Mouse (Mus musculus) G1E (cell line): ENCODE measurements around the gene Plxnc1. TPM values are rescaled to one million over a fixed set of nuclear protein-coding genes. Genes with fewer than 3 reads are reported as not detected.

Experiments used
- ATAC-seq: 2 replicates; pipeline ENCODE4 v1.8.0; 2016; ENCODE audit warnings: mild to moderate bottlenecking; ENCODE audit not compliant: insufficient number of reproducible peaks, poor library complexity, low FRiP score, severe bottlenecking; ENCODE audit errors: extremely low read depth
- DNase-seq: peaks from one replicate; pipeline ENCODE4 v3.0.0; 2012; ENCODE audit warnings: low spot score
- H3K27me3 ChIP-seq: 2 replicates; pipeline ENCODE4 v1.6.1; 2012; ENCODE audit warnings: mild to moderate bottlenecking, low read length, inconsistent platforms; ENCODE audit not compliant: insufficient read depth
- H3K36me3 ChIP-seq: replicated peaks from 2 replicates; pipeline ENCODE3; 2012; ENCODE audit warnings: mild to moderate bottlenecking, inconsistent platforms
- H3K4me1 ChIP-seq: 2 replicates; pipeline ENCODE4 v1.6.1; 2012; ENCODE audit warnings: low read depth, low read length, inconsistent platforms, mixed read lengths; ENCODE audit not compliant: insufficient read depth
- H3K4me3 ChIP-seq: 2 replicates; pipeline ENCODE4 v1.5.1; 2012; ENCODE audit warnings: low read depth, mild to moderate bottlenecking, inconsistent platforms, low read length, moderate library complexity, mixed read lengths
- H3K9me3 ChIP-seq: replicated peaks from 2 replicates; pipeline ENCODE4 v1.6.1; 2012; ENCODE audit warnings: inconsistent platforms
- CTCF ChIP-seq: IDR thresholded peaks from 2 replicates; pipeline ENCODE4 v1.5.1; 2012; ENCODE audit warnings: low read depth, low read length, inconsistent platforms, mixed read lengths
- GATA1 ChIP-seq: IDR thresholded peaks from 2 replicates; pipeline ENCODE4 v1.6.1; 2012; ENCODE audit warnings: borderline replicate concordance, low read length, inconsistent platforms, mixed read lengths
- GATA2 ChIP-seq: IDR thresholded peaks from 2 replicates; pipeline ENCODE4 v1.6.1; 2012; ENCODE audit warnings: low read depth, low read length, inconsistent platforms, borderline replicate concordance
- POLR2AphosphoS5 ChIP-seq: IDR thresholded peaks from 2 replicates; pipeline ENCODE4 v1.6.1; 2012; ENCODE audit warnings: low read depth, low read length, inconsistent platforms; ENCODE audit not compliant: insufficient replicate concordance
- TAL1 ChIP-seq: conservative IDR thresholded peaks from 2 replicates; pipeline ENCODE4 v1.6.1; 2012; ENCODE audit warnings: low read depth, low read length, inconsistent platforms, mixed read lengths
- polyA plus RNA-seq: library from polyadenylated mRNA; stranded (reverse); fragments of >175 nt; gene quantifications from 2 replicates; pipeline ENCODE4 v1.2.3, GENCODE M21; 2012
- total RNA-seq, 2 experiments: library from RNA; stranded (forward) in 1 of 2; stranded (reverse) in 1 of 2; fragments of 200-1000 nt in 1 of 2; fragments of >200 nt in 1 of 2; fragmentation: Nextera tagmentation in 1 of 2; gene quantifications; 2 replicates each; pipeline ENCODE4 v1.2.3; 2014 to 2017

Gene Plxnc1
- total and polyA plus RNA-seq, 3 experiments: 23.0 to 163 (median 131) TPM

DNA sequence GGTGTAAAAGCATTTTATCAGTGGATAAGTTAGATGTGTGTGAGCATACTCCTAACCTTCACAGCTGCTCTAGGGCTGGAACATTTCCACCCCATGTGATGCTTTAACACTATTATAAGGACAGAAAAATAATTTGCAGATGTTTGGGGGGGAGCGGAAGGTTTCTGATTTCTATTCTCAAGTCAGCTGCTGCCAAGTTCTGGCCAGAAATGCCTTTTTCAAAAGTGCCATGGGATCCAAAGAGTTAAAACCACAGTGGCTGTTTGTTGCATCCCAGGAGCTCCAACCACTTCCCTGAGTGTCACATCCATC, 139.8 kb downstream of the Plxnc1 start:
- ATAC-seq (no peak), DNase-seq (no peak)
- Histone ChIP-seq H3K4me1 (peaks cover 48% of the 10 kb centered on the region), H3K36me3 (peaks cover 60% of the 10 kb centered on the region), H3K4me3 (no peak overlapping the region), H3K9me3 (no peaks in the 10 kb centered on the region), H3K27me3 (no peaks in the 10 kb centered on the region)
- no peak for TF ChIP-seq GATA1
- TF ChIP-seq POLR2AphosphoS5: no peak
- no peak for TF ChIP-seq CTCF
- TF ChIP-seq TAL1: no peak
- TF ChIP-seq GATA2: no peak

DNA sequence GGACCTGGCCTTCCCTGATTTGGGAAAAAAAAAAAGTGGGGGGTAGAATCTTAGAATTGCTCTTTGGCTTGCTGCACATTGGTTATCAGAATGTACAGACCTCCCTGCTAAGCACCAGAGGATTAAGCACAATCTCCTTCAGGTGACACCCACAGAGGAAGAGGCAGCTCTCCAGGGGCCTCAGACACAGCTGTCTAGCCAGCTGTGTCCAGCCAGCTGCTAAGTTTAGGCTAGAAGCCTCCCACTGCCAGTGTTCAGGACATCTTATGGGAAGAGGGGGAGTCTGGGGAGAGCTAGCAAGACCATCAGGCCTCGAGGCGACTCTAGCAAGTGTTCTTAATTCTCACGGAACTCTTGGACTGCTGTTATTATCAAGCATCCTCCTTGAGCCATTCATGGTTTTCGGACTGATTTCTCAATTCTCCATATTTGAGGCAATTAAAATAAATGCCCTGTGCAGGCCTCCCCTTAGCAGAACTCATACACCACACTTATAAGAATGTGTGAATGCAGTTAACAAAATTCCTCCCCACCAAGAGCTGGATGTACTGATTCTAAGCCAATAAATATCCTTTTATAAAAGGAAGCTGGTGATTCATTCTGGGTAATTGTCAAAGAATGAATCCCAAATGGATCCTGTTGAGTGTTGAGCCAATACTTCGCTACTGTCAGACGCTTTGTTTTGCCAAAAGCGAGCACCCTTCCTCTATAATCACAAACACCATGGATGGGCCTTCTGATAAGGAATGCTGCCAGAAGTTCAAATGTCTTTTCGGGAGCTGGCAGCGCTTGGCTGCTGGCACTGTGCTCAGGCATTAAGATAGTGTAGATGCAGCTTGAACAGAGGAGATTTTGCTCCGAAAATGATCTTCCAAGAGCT, 140.4 kb downstream of the Plxnc1 start:
- Histone ChIP-seq H3K36me3 (peaks cover 61% of the 10 kb centered on the region), H3K4me1 (peaks cover 42% of the 10 kb centered on the region), H3K9me3 (no peaks in the 10 kb centered on the region), H3K4me3 (no peak overlapping the region), H3K27me3 (no peaks in the 10 kb centered on the region)
- ATAC-seq (no peak), DNase-seq (no peak)
- TF ChIP-seq TAL1 (no peak), GATA1 (no peak), GATA2 (no peak), POLR2AphosphoS5 (no peak), CTCF (no peak)

DNA sequence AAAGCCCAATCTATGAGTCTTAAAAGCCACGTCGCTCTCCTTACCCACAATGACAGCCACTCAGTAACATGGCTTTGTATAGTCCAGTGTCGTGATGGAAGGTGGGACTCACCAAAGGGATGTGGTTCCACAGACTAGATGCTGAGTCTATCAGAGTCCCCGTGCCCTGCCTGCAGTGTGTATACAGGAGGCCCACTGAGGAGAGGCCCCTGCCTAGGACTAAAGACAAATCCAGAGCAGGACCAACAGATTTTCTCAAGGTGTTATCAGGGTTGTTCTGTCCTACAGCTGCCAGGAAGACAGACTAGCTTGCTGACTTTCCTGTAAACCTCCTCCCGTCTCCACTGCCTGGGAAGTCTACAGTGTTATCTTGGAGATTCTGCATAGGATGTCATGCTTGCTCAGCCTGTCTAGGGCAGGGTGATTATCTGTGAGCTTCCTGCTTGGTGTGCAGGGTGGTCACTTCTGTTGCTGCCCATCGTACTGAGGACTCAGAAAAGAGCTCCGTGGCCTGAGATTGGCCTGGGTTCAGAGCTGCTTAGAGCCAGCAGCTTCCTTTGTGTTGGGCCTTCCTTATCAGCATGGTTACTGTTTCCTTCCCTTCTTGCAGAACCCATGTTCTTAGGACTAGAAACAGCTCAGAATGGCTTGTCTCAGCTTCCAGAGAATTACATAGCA, 143.8 kb downstream of the Plxnc1 start:
- peaks cover 71% of the 10 kb centered on the region for H3K36me3 ChIP-seq
- no peak for ATAC-seq

DNA sequence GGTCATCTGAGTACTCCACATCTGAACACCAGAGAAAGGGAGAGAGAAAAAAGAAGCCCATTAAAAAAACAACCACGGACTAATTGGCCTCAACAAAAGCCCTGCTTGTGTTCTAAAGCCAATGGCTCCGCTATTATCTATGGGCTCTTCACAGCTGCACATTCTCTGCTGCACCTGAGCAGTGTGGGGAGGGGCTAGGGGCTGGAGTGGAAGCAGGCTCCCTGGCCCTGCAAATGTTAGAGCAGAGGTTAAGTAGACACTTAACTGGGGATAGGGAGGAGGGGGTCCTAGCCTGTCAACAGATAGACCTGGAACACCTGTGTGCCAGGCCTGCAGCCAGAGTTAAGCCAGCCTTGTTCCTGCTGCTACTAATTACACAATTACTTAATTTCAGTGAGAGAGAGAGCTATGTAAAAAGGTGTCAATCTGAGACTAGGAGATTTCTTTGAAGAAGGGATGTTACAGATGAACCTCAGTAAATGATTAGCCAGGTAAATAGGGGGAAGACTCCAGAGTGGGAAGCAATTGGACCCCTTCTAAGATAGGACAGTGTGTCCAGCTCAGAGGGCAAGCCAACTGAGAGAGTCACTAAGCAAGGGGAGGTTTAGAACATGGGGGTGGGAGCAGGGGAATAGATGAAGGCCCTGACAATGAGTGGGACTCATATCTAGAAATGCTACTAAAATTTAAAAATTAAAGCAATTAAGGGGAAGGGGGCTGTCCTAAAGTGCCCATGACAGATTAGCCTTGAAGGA, 145.0 kb downstream of the Plxnc1 start:
- DNase-seq (no peak), ATAC-seq (no peak)
- H3K27me3 ChIP-seq: no peaks in the 10 kb centered on the region
- TF ChIP-seq POLR2AphosphoS5 (no peak), GATA2 (no peak), GATA1 (no peak), CTCF (no peak), TAL1 (no peak)
- peaks cover 11% of the 10 kb centered on the region for H3K4me1 ChIP-seq
- H3K4me3 ChIP-seq: no peak overlapping the region
- H3K9me3 ChIP-seq: no peaks in the 10 kb centered on the region
- peaks cover 71% of the 10 kb centered on the region for H3K36me3 ChIP-seq

More for the DNA sequence above, 143.8 kb downstream of the Plxnc1 start:
- Histone ChIP-seq H3K4me1 (peaks cover 14% of the 10 kb centered on the region), H3K9me3 (no peaks in the 10 kb centered on the region), H3K27me3 (no peaks in the 10 kb centered on the region), H3K4me3 (no peak overlapping the region)
- DNase-seq: no peak
- TF ChIP-seq CTCF (no peak), TAL1 (no peak), GATA2 (no peak), POLR2AphosphoS5 (no peak), GATA1 (no peak)

DNA sequence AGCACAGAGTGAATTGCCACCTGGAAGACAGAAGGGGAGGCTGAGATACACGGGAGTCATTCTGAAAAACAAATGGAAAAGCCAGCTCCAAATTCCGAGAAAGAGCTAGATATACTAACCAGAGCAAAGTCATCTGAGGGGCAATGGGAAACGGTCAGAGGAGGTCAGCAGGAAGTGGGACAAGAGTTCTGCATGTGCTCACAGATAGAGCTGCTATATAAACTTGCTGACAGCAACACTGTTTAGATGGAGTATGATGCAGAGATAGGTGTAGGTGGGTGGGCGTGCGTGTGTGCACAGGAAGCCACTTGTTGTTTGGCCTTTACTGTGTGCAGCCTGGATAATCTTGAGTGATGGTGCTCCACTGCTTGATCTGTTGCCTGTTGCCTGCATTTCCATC, 146.5 kb downstream of the Plxnc1 start:
- ATAC-seq: no peak

More for the DNA sequence above, 146.5 kb downstream of the Plxnc1 start:
- no peaks in the 10 kb centered on the region for H3K9me3 ChIP-seq
- peaks cover 12% of the 10 kb centered on the region for H3K4me1 ChIP-seq
- H3K36me3 ChIP-seq: peaks cover 75% of the 10 kb centered on the region
- H3K27me3 ChIP-seq: no peaks in the 10 kb centered on the region
- no peak for DNase-seq
- TF ChIP-seq POLR2AphosphoS5 (no peak), GATA1 (no peak), TAL1 (no peak), CTCF (no peak), GATA2 (no peak)
- H3K4me3 ChIP-seq: no peak overlapping the region
